Mouse (Mus musculus) kidney, adult 2 months (tissue): Measurements from ENCODE around the gene Srpk2. TPM values are rescaled to one million over a fixed set of nuclear protein-coding genes. Genes with fewer than 3 reads are reported as not detected.

Experiments
- DNase-seq: peaks from one replicate; pipeline ENCODE4 v3.0.0; 2021
- H3K27ac ChIP-seq: fragments of 200-500 bp; 2 replicates; pipeline ENCODE4 v1.5.1; 2012; ENCODE audit warnings: low read depth, low read length, control low read depth, inconsistent platforms; ENCODE audit not compliant: insufficient read depth
- H3K27me3 ChIP-seq: fragments of 200-500 bp; replicated peaks from 2 replicates; pipeline ENCODE4 v1.6.1; 2012; ENCODE audit warnings: mild to moderate bottlenecking, moderate library complexity, low read length, inconsistent platforms; ENCODE audit not compliant: control insufficient read depth, insufficient read depth
- H3K36me3 ChIP-seq: fragments of 200-500 bp; 2 replicates; pipeline ENCODE4 v1.6.1; 2012; ENCODE audit warnings: mild to moderate bottlenecking, moderate library complexity, low read length, inconsistent platforms; ENCODE audit not compliant: control insufficient read depth, insufficient read depth
- H3K4me1 ChIP-seq: fragments of 200-500 bp; 2 replicates; pipeline ENCODE4 v1.6.1; 2011; ENCODE audit warnings: low read length; ENCODE audit not compliant: control insufficient read depth, insufficient read depth
- H3K4me3 ChIP-seq: fragments of 200-500 bp; 2 replicates; pipeline ENCODE4 v1.5.1; 2011; ENCODE audit warnings: mild to moderate bottlenecking, low read depth, low read length, control low read depth; ENCODE audit not compliant: insufficient read depth
- CTCF ChIP-seq: fragments of 200-500 bp; conservative IDR thresholded peaks from 2 replicates; pipeline ENCODE4 v1.5.1; 2011; ENCODE audit warnings: low read depth, mild to moderate bottlenecking, control low read depth, low read length, moderate library complexity, mixed read lengths; ENCODE audit not compliant: insufficient read depth, insufficient read length
- POLR2A ChIP-seq: fragments of 200-500 bp; IDR thresholded peaks from one replicate; pipeline ENCODE4 v1.6.1; 2011; ENCODE audit warnings: low read depth, low read length, control low read depth
- WGBS: fragments of 180-500 bp; shearing (Covaris S2); methylation state at CpG from one replicate; pipeline ENCODE4 v1.1.7; 2018; 5-methylcytosine and 5-hydroxymethylcytosine counted together
- polyA plus RNA-seq: library from polyadenylated mRNA; depleted of rRNA; stranded (reverse); fragments of >200 nt; gene quantifications from 2 replicates; pipeline ENCODE4 v1.2.3, GENCODE M21; 2012

Gene Srpk2
- polyA plus RNA-seq, 1 experiment = 6.6 TPM

- Histone ChIP-seq H3K4me1 (no peaks in the 10 kb centered on the region), H3K27ac (no peak overlapping the region), H3K36me3 (peaks cover 21% of the 10 kb centered on the region), H3K27me3 (no peaks in the 10 kb centered on the region), H3K4me3 (no peak overlapping the region)
- WGBS = 78% methylated on average over 13 of the region's 13 CpGs
- DNase-seq = no peak
- TF ChIP-seq POLR2A = no peak
- TF ChIP-seq CTCF = no peak
These were observed 182.0 kb downstream of the Srpk2 start for GRCm38 (mm10) chr5:23502317-23502937.

GRCm38 (mm10) chr5:23501582-23502316 lies 182.7 kb downstream of the Srpk2 start:
- no peak overlapping the region for H3K27ac ChIP-seq
- H3K36me3 ChIP-seq = peaks cover 25% of the 10 kb centered on the region
- TF ChIP-seq POLR2A (no peak), CTCF (no peak)
- H3K4me1 ChIP-seq = no peaks in the 10 kb centered on the region
- no peak for DNase-seq
- WGBS = 78% methylated on average over 13 of the region's 13 CpGs
- no peaks in the 10 kb centered on the region for H3K27me3 ChIP-seq
- H3K4me3 ChIP-seq = no peak overlapping the region

- WGBS = 86% methylated on average over 6 of the region's 6 CpGs
- peaks cover 29% of the 10 kb centered on the region for H3K36me3 ChIP-seq
- no peak overlapping the region for H3K27ac ChIP-seq
- DNase-seq = no peak
- H3K27me3 ChIP-seq = no peaks in the 10 kb centered on the region
- no peak overlapping the region for H3K4me3 ChIP-seq
- no peaks in the 10 kb centered on the region for H3K4me1 ChIP-seq
- TF ChIP-seq CTCF (no peak), POLR2A (no peak)
These were observed 183.7 kb downstream of the Srpk2 start for GRCm38 (mm10) chr5:23500715-23501114.

GRCm38 (mm10) chr5:23499257-23499656 lies 185.2 kb downstream of the Srpk2 start:
- WGBS = 88% methylated on average over 16 of the region's 16 CpGs
- TF ChIP-seq POLR2A (no peak), CTCF (no peak)
- Histone ChIP-seq H3K4me3 (no peak overlapping the region), H3K4me1 (no peaks in the 10 kb centered on the region), H3K27me3 (no peaks in the 10 kb centered on the region), H3K36me3 (peaks cover 34% of the 10 kb centered on the region), H3K27ac (no peak overlapping the region)
- DNase-seq = no peak

GRCm38 (mm10) chr5:23497920-23498319 lies 186.5 kb downstream of the Srpk2 start:
- DNase-seq = no peak
- 85% methylated on average over 10 of the region's 10 CpGs for whole genome bisulfite sequencing
- no peak overlapping the region for H3K4me3 ChIP-seq
- no peak for TF ChIP-seq POLR2A
- no peak for TF ChIP-seq CTCF
- H3K36me3 ChIP-seq = peaks cover 34% of the 10 kb centered on the region
- no peaks in the 10 kb centered on the region for H3K4me1 ChIP-seq
- no peak overlapping the region for H3K27ac ChIP-seq
- H3K27me3 ChIP-seq = no peaks in the 10 kb centered on the region

DNA sequence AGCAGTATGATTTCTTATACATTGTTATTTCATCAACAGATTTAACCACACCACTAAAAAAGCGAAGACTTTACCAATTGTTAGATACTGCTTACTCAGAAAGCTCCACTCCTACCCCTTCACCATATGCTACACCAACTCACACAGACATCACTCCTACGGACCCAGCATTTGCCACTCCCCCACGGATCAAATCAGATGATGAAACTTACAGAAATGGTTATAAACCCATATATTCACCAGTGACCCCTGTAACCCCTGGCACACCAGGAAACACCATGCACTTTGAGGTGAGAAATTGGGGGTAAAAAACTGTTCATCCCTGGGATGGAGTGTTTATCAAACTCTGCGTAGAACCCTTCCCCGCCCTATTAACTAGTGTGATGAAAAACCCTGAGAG lies 187.5 kb downstream of the Srpk2 start:
- DNase-seq = no peak
- peaks cover 34% of the 10 kb centered on the region for H3K36me3 ChIP-seq
- H3K27me3 ChIP-seq = no peaks in the 10 kb centered on the region
- H3K27ac ChIP-seq = no peak overlapping the region
- no peak overlapping the region for H3K4me3 ChIP-seq
- 88% methylated on average over 5 of the region's 5 CpGs for WGBS
- no peak for TF ChIP-seq POLR2A
- no peak for TF ChIP-seq CTCF
- no peaks in the 10 kb centered on the region for H3K4me1 ChIP-seq

DNA sequence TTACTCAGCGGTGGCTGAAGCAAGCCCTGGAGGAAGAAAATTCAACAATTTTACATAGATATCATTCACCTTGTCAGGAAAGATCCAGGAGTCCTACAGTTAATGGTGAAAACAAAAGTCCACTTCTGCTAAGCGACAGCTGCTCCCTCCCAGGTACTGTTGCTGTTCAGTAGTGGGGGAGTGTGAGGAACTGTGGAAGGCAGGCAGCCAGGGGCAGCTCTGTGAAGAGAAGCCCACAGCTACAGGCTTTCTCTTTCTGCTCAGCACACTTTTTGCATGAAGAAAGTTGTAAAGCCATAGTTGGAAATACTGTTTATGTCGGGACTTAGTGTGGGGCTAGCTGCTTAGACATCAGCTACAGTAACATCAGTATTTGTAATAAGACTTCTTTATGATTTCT lies 188.0 kb downstream of the Srpk2 start:
- Histone ChIP-seq H3K27me3 (no peaks in the 10 kb centered on the region), H3K4me1 (no peaks in the 10 kb centered on the region), H3K4me3 (no peak overlapping the region), H3K36me3 (peaks cover 35% of the 10 kb centered on the region), H3K27ac (no peak overlapping the region)
- DNase-seq = no peak
- TF ChIP-seq CTCF (no peak), POLR2A (no peak)
- WGBS = 79% methylated on average over 3 of the region's 3 CpGs
